Mouse (Mus musculus) adrenal gland, postnatal 36 days (tissue): ENCODE measurements around the gene Cd81. TPM values are rescaled to one million over a fixed set of nuclear protein-coding genes. Genes with fewer than 3 reads are reported as not detected.

Source experiments
- DNase-seq, 2 experiments: peaks; one replicate each; pipeline ENCODE4 v3.0.0; 2021; ENCODE audit warnings: mixed read lengths in 1 of 2
- total RNA-seq, 2 experiments: library from RNA; stranded (reverse); gene quantifications; 2 replicates each; pipeline ENCODE4 v1.2.3; 2021

The Cd81 gene
- total RNA-seq, 2 experiments from 2014 or later, result 689 to 765 TPM

DNA sequence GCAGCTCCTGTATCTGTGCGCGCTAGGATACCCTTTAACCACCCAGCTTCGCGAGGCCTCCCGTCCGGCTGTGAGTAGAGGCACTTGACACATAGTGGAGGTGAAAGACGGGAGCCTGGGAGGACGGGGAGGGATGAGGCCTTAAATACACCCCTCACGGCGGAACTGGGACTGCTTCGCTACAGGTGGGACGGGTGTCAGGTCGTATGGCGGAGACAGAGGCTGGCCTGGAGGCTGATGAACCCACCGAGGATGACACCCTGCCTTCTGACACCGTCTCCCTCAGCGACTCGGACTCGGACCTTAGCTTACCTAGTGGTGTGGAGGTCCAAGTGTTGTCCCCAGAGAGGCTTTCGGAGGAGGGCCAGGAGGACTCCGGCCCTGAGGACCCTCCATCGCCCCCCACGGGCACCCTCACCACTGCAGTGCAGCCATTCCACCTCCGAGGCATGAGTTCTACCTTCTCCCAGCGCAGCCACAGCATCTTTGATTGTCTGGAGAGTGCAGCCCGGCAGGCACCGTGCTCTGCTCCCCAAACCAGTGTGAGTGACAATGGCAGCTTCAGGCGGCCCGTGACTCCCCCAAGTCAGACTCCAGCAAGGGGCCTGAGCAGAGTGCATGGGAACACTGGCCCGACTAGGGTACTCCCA, 17.3 kb downstream of the Cd81 start:
- no peak for DNase-seq

DNA sequence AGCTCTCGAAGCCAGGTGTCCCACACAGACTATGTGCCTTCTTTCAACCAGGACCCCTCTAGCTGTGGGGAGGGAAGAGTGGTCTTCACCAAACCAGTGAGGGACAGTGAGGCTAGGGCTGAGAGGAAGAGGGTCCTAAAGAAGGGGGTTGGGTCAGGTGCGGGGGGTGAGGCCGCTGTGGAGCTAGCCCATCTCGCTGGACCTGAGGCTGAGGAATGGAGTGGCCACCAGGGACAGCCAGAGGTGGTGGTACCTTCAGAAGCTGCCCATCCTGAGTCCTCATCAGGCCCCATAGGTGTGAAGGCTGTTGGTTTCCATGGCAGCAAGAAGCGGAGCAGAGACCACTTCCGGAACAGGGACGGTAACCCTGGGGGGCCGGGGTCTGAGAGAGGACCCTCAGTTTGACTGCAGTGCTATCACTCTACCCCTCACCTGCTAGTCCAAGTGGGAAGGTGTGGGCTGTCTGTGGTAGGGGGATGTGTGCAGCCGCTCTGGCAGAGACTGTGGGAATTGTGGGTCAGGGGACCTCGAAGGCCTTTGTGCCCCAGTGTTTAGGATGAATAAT, 18.0 kb downstream of the Cd81 start:
- DNase-seq, result no peak

DNA sequence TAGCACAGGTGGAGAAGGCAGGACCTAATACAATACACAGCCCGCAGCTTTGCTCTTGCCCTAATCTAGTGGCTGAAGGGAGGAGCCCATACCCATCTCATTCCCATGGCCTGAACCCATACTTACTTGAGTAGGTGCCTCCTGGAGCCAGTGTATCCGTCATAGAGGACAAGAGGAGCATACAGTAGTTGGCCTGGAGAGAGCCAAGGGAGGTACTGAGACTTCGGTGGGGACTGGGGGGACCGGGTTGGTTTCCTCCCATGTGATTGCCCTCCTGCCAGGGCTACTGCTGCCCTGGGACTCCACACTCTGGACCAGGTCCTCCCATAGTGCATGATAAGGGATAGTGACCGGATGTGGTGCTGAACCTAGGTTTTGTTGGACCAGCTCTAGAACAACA, 20.1 kb downstream of the Cd81 start:
- DNase-seq, result no peak

DNA sequence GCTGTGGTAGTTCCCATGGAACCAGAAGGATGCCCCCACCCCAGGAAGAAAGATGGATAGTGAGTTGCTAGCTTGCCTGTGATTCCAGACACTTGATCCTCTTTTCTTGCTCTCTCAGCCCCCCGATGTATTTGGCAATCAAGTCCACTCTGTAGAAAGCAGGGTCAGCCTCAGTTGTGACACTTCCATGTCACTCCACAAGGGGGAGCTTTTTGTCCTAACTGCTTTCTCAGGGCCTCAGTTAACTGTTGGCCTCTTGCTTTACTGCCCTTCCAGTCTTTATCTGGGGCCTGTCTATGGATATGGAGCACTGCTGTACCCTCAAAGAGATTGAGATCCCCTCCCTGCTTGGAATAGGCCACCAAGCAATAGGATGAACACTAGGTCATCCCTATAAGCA, 20.5 kb downstream of the Cd81 start:
- peak; percentile 37 to 55 for DNase-seq

DNA sequence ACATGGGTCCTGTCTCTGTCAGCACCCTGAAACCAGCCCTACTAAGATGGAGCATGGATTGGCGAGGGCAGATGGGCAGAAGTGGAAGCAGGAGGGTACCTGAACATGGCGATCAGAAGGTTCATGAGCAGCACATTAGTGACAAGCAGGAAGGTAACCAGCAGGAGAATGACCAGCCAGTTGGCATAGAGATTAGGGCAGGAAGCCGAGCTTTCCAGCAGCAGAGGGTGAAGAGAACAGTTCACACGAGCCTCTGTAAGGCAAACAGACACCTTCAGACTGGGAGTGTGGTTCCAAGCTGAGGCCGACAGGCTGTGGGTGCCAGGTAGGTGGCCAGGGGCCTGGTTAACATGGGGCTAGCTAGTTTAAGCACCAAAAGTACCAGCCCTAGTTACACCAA, 22.9 kb downstream of the Cd81 start:
- no peak for DNase-seq

DNA sequence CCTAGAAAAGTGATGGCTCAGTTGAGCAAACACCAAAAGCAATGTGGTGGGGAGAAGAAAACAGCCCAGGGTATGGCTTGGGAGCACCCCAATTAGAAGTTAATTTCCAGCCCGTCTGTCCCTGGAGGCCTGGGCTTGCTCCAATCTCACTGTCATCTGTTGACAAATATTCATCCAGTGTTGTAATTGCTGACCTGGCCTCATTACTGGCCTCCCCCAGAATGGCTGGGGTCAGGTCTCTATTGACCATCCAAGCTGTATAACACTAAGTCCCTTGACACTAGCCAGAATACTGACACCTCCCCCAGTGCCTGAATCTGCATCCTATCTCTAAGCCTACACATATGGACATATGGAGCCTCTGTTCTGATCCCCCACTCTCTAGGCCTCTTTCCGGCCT, 24.8 kb downstream of the Cd81 start:
- DNase-seq, result no peak

DNA sequence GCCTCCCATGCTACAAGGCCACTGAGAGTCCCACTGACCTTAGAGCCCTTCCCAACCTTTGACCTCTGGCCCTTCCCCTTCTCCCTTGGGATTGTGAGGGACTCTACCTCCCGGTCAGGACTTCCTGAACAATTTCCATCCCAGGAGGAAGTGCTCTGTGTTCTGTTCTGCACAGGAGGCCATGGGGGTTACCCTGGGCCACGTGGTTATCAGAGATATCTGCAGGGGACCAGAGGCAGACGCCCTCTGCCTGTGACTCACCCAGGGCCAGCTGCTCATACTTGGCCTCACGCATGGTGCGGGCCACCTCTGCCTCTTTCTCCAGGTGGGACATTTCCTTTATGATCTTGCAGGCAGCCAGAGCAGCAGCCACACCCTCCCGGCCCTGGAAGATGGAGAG, 29.5 kb downstream of the Cd81 start:
- no peak for DNase-seq

DNA sequence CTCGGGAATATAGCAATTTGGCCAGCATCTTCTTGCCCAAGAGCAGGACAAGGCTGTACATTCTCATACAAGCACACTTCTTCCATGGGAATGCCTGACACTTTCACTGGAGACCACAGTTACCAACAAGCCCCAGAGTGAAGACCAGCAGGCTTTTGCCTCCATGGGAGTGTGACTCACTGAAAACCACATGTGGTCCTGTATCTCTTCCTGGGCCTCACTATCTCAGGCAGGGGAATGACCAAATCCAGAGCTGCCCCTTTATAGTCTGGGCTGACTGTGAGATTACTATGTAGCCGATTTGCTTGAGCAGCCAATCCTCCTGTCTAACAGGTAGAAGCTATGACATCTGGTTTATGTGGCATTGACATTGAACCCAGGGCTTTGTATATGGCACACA, 31.2 kb downstream of the Cd81 start:
- DNase-seq, result no peak

DNA sequence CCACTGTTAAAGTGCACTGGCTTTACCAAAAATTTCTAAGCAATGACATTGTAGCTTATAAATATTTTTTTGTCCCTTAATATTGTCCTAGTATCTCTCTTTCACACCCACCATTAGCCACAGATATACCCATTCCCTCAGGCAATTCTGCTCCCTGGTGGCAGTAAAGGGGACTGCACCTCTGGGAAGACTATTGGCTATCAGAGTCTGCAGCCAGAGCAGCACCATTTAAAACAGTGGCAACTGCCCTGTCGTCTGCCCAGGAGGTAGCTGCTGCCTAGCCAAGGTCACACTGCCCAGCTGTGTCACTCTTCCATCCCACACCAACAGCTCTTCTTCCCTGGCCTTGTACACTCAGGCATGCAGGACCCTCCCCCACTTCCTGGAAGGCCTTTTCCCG, 33.8 kb downstream of the Cd81 start:
- peak; percentile 79 to 83 for DNase-seq

DNA sequence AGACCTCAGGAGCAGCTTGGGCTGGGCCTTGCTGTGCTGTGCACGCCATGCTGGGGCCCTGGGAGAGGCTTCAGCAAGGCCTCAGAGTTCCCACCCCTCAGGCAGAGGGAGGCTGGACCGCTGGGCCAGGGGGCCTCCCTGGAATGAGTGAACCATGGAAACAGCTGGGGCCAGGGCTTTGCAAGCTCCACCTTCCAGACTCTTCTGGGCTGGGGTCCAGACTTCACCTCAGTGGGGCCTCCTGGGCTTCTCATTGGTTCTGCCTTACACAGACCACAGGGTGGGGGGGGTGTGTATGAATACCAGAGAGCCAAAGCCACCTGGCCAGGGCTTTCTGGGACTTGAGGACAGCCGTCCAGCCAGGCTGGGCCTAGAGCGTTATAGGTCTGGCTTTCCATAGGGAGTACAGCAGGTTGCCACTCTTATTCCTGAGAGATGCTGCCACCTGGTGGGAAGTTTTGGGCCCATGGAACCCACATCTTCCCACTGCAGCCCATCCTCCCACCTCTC, 34.6 kb downstream of the Cd81 start:
- DNase-seq, result peak in 1 of 2 experiments; percentile 51

DNA sequence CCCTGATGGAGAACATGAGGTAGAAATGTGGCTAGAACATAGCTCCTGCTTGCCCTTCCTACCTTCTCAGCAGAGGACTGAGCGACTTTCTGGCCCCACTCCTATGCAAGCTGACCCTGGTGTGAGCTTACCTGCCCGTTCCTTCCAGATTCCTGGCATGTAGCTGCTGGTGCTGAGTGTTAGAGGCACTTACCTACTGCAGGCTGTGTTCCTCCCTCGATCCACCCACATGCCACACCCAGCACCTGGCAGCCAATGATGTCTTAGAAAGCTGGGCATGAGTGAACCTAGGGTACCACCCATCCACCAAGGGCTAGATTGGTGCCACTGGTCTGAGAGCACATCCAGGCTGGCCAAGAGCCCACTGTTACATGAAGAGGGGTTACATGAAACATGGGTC, 41.3 kb downstream of the Cd81 start:
- DNase-seq, result no peak

DNA sequence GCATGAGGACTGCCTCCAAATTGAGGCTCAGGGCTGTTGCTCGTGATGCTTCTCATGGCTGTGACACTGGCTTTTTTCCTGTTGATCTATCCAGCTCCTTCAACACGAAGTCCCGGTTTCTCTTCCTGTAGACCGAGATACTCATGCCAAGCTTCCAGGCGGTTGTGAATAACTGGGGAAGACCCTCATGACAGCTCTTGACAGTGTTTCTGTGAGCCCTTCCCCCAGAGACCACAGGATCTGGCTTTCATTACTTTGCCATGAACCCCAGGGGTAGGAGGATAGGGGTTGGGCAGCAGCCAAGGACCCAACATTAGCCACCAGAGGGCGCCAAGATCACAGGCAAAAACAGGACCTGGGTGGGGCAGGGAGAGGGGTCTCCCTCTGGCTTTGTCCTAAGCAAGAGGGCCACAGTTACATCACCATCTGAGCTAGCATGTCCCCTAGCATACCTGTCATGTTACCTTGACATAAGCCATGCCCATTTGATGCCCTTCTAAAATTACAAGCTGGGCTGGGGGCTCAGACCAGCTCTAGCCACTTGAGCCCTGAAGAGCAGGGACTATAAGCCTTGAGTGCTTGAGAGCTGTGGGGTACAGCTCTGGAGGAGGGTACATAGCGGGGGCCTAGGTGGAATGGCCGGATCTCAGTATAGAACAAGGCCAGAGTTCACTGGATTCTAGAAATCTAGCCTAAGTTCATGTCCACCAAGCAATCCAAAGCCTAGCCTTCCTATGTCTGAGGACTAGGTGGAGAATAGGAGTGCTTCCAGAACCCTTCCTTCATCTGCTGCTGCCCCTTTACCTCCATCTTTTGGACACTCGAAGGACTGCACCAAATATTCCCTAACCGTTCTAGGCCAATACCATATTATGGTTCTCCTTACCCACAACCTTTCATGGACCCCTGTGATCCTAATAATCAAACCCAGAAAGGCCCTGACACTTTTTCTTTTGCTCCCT, 42.3 kb downstream of the Cd81 start, which contains the start of gene Trpm5:
Gene Trpm5 (minus strand): TSS at position 51 of the 962 bp plus-strand sequence.
- peak; percentile 76 to 78 for DNase-seq

DNA sequence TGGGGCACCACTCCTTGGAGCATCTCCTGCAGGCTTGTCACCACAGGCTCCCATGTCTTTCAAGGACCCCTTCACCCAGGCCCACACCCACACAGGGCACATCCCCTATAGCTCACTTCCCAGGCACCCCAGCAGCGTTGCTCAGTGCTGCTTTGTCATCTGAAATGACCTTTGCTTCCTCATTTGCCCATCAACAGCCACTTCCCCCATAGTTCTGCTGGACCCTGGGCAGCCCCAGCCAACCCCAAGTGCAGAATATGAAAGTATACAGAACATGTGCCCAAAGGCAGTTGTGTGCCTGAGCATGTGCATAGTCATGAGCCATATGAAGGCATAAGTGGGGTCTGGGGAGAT, 43.0 kb downstream of the Cd81 start:
- no peak for DNase-seq

DNA sequence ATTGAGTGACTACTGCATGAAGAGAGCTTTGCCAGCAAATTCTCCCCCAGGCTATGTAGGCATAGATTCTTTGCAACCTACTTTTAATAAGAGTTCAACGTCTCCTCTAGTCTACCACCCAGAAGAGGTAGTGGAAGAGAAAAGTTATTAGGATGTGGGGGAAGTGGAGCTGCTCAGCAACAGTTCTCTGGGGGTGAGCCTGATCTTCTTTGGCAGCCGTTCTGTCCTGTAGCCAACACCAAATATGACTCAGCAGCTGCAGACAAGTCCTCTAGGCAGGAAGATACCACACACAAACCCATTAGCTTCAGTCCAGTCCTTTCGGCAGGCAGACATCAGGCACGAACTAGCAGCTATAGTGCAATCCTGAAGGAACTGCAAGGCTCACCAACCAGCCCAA, 48.2 kb downstream of the Cd81 start:
- DNase-seq, result peak; percentile 45 to 46

DNA sequence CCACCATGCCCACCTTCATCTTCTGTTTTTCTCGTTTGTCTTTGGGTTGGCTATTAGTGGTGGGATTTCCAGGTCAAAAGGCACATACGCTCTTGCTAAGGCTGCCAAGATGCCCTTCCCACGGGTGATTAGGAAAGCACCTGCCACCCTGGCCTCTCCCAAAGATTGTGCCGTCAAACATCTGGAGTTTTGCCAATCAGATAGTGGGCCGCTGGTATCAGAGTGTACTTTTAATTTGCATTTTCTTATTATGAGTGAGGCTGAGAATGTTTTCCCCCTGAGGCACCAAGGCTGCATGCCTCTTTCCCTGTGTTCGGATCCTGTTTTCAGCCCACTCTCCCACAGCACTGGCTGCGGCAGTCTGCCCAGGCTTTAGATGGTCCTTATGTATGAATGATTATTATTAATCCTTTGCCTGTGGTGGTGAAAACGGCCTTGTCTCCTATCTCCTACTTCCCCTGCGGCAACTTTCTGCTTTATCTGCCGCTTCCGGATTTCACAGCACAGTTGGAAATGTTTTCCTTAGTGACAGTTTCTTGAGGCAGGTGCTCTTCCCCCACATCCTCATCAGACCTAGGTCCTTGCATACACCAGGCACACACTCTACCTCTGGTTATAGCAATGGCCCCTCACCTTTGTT, 52.8 kb downstream of the Cd81 start:
- peak in 1 of 2 experiments; percentile 37 for DNase-seq

DNA sequence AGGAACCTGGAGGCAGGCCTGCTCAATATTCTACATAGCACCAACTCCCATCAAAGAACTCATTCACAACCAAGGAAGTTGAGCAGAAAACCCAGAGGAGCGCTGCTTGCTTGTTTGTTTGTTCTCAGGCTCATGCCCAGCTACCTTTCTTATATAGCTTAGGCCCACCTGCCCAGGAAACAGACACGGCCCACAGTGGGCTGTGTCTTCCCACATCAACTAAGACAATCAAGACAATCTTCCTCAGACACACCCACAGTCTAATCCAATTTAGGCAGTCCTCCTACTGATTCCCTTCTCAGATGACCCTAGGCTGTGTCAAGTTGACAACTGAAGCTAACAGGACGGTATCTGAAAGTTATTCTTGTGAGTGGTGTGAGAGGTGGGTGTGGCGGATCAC, 53.5 kb downstream of the Cd81 start, which contains the start of gene Kcnq1:
Gene Kcnq1 (plus strand): TSS at position 301 of the 400 bp plus-strand sequence.
- no peak for DNase-seq

DNA sequence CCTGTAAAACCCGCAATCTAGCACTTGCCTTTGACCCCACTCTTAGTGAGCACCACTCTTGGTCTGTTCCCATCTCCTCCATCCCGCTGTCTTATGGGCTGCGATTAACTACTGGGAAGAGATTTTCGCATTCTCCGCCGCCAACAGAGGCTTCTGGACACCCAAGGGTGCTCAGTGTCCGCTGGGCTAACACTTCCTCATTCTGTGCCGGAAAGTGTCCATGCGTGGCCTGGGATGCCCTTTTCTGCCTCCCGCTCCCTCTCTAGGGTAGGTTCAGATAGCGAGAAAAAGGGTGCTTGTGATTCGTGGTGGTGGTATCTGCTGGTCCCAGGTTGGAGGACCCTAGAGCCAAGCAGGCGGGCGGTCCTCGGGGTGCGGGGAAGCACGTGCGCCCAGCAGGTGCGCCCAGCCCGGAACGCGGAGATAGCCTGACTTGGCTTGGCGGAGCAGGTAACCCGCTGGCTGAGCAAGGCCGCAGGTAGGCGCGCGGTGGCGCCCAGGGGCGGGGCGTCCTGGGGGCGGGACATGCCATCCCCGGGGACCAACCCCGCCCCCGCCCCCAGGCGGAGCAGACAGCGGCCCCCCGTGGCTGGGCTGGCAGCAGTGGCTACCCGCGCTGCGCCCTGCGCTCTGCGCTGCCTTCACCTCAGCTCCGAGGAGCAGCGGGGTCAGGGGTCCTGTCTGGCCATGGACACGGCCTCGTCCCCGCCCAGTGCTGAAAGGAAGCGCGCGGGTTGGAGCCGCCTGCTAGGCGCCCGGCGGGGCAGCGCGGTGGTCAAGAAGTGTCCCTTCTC, 54.3 kb downstream of the Cd81 start:
- DNase-seq, result peak; percentile 50 to 79

DNA sequence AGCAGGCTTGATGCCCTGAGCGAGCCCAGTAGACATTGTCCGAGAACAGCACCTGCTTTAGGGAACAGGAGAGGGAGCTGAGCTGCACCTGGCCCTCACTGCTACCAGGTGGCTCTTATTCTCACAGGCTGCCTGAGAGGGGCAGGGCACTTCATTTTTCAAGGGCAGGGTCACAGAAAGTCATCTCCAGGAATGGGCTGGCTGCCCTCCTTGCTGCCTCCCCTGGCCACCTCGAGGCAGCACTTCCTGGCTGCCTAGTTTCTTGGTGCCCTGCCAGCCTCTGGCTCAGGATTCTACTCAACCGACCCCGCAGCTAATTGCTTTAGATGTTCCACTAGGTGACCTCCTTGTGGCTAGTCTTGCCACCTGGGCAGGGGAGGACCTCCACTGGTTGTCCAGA, 55.7 kb downstream of the Cd81 start:
- DNase-seq, result peak in 1 of 2 experiments; percentile 54

DNA sequence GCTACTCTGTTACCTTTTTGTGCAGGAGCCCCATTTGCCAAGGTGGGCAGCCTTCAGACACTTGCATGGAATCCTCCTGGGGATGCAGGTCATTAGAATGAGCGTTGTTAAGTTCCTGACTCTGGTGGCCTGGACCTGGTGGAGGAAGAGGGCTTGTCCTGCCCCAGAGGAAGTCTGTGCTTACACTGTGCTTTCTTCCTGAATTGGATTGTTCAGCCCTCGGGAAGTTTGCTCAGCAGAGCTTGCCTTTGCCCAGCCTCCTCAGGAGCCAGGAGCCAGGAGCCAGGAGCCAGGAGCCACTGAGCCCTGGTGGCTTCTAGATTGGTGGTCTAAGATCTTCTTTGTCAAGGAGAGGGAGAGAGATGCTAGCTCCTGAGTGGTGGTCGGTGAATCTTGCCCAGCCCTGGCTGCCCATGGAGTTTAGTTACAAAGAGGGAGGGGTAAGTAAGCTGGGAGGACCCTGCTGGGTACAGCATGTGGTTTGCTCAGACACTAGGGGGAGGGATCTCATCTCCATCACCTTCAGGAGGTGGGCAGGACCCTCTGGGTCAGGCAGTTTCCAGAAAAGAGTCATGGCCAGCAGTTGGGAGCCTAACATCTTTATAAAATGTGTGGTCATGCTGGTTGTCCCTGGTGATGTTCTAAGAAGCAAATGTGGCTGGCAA, 56.6 kb downstream of the Cd81 start:
- no peak for DNase-seq

DNA sequence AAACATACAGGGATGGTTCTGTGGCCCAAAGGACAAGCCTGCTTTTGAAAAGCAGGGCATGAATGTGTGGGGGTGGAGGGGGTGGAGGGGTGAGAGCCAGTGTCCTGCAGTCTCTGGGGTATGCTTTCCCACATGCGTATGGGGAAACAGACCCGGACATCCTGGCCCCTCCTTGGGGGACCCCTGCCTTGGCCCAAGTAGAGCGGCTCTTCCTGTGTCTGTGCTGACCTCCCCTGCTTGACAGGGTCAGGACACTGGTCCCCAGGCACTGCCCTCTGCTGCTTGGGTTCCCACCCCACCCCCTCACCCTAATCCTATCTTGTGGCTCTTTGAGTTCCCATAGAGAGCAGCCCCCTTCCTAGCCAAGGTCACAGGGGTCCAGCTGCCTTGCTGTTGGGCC, 57.2 kb downstream of the Cd81 start:
- no peak for DNase-seq

DNA sequence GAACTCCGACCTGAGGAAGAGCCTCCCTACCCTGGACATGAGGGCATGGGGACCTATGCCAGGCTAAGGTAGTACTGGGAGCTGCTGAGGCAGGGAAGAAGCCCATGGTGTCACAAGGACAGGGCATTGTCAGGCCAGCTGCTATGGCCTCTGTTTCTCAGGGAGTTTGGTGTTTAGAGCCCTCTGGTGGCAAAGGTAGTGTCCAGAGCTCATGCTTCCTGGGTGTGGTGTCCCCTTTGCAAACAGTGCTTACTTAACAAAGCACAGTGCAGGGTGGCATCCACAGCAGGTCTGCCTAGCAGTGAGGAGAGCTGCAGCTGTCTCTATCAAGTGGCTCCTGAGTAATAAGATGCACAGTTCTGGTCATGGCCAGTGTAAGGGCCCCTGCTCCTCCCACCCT, 58.3 kb downstream of the Cd81 start:
- DNase-seq, result no peak
